Mouse (Mus musculus) forebrain, embryonic 10.5 days (tissue): ENCODE measurements around the gene Sh3bgrl2. TPM values are rescaled to one million over a fixed set of nuclear protein-coding genes. Genes with fewer than 3 reads are reported as not detected.
"Not testable (repeated sequence)": the region's sequence is repeated elsewhere in the genome, so short reads cannot be mapped to it uniquely, and the experiment has no call there.

Experiments
- DNase-seq: peaks from one replicate; pipeline ENCODE4 v3.0.0-alpha.2; 2017; ENCODE audit warnings: low spot score; ENCODE audit errors: extremely low spot score
- H3K27ac ChIP-seq: fragments of 300-500 bp; sonication (generic); 2 replicates; pipeline ENCODE4 v1.5.1; 2016; ENCODE audit warnings: mild to moderate bottlenecking
- H3K27me3 ChIP-seq: fragments of 300-500 bp; sonication (generic); 2 replicates; pipeline ENCODE4 v1.6.1; 2016; ENCODE audit warnings: mild to moderate bottlenecking; ENCODE audit not compliant: poor library complexity, severe bottlenecking
- H3K36me3 ChIP-seq: fragments of 300-500 bp; sonication (generic); replicated peaks from 2 replicates; pipeline ENCODE4 v1.6.1; 2016; ENCODE audit warnings: mild to moderate bottlenecking, moderate library complexity
- H3K4me1 ChIP-seq: fragments of 300-500 bp; sonication (generic); 2 replicates; pipeline ENCODE4 v1.6.1; 2016
- H3K4me3 ChIP-seq: fragments of 300-500 bp; sonication (generic); 2 replicates; pipeline ENCODE4 v1.5.1; 2016; ENCODE audit warnings: mild to moderate bottlenecking, moderate library complexity
- H3K9me3 ChIP-seq: fragments of 300-500 bp; sonication (generic); 2 replicates; pipeline ENCODE4 v1.6.1; 2016; ENCODE audit warnings: mild to moderate bottlenecking, moderate library complexity
- WGBS: fragments of 180-500 bp; shearing (Covaris S2); methylation state at CpG from one replicate; pipeline ENCODE4 v1.1.7; 2016; 5-methylcytosine and 5-hydroxymethylcytosine counted together
- polyA plus RNA-seq: library from polyadenylated mRNA; unstranded; fragments of >200 nt; fragmentation: Nextera tagmentation; extraction: Ambion mirVana; gene quantifications from 2 replicates; pipeline ENCODE4 v1.2.1, GENCODE M21; 2016

Sh3bgrl2 gene
- polyA plus RNA-seq, result 10.9 and 12.1 TPM in 2 replicates

GRCm38 (mm10) chr9:83547830-83548689, at the start of gene Sh3bgrl2:
TSS of gene Sh3bgrl2 (plus strand) at chr9:83548327.
- 1% methylated on average over 76 of the region's 76 CpGs for WGBS
- Histone ChIP-seq H3K27me3 (peaks cover 43% of the 10 kb centered on the region), H3K4me3 (peak within 1 kb of the TSS; percentile 73), H3K4me1 (peaks cover 18% of the 10 kb centered on the region), H3K27ac (peak within 1 kb of the TSS; percentile 85), H3K36me3 (no peaks in the 10 kb centered on the region; the same call in 1 of the 2 replicates), H3K9me3 (no peaks in the 10 kb centered on the region)
- peak; percentile 83 for DNase-seq

- H3K27ac ChIP-seq, DNase-seq: not testable (repeated sequence)
- WGBS, result 70% methylated on average over 5 of the region's 5 CpGs
Measured at GRCm38 (mm10) chr9:83519081-83519480, 29.0 kb upstream of the Sh3bgrl2 start.

GRCm38 (mm10) chr9:83519510-83520155, 28.5 kb upstream of the Sh3bgrl2 start:
- H3K27me3 ChIP-seq, result no peaks in the 10 kb centered on the region
- DNase-seq, result no peak
- H3K27ac ChIP-seq, result no peak overlapping the region
- no peaks in the 10 kb centered on the region for H3K36me3 ChIP-seq
- no peak overlapping the region for H3K4me3 ChIP-seq
- WGBS, result 85% methylated on average over 6 of the region's 6 CpGs
- H3K4me1 ChIP-seq, result peaks cover 5% of the 10 kb centered on the region; the same call in 1 of the 2 replicates
- no peaks in the 10 kb centered on the region for H3K9me3 ChIP-seq

More at GRCm38 (mm10) chr9:83519081-83519480, 29.0 kb upstream of the Sh3bgrl2 start:
- not testable (repeated sequence) for H3K36me3 ChIP-seq, H3K4me1 ChIP-seq, H3K27me3 ChIP-seq, H3K4me3 ChIP-seq, H3K9me3 ChIP-seq

GRCm38 (mm10) chr9:83527341-83528060, 20.6 kb upstream of the Sh3bgrl2 start:
- no peak for DNase-seq
- no peak overlapping the region for H3K27ac ChIP-seq
- H3K27me3 ChIP-seq, result no peaks in the 10 kb centered on the region
- H3K4me1 ChIP-seq, result no peaks in the 10 kb centered on the region
- 86% methylated on average over 7 of the region's 7 CpGs for WGBS
- no peaks in the 10 kb centered on the region for H3K9me3 ChIP-seq
- no peaks in the 10 kb centered on the region for H3K36me3 ChIP-seq
- H3K4me3 ChIP-seq, result no peak overlapping the region

- no peak for DNase-seq
- no peak overlapping the region for H3K27ac ChIP-seq
- no peaks in the 10 kb centered on the region for H3K9me3 ChIP-seq
- peaks cover 5% of the 10 kb centered on the region for H3K4me1 ChIP-seq
- no peaks in the 10 kb centered on the region for H3K36me3 ChIP-seq
- WGBS, result 83% methylated on average over 5 of the region's 5 CpGs
- H3K27me3 ChIP-seq, result no peaks in the 10 kb centered on the region
- no peak overlapping the region for H3K4me3 ChIP-seq
Measured at GRCm38 (mm10) chr9:83533044-83533769, 14.9 kb upstream of the Sh3bgrl2 start.

GRCm38 (mm10) chr9:83536959-83537358, 11.2 kb upstream of the Sh3bgrl2 start:
- 92% methylated on average over 4 of the region's 4 CpGs for WGBS
- DNase-seq, result no peak
- Histone ChIP-seq H3K27me3 (no peaks in the 10 kb centered on the region), H3K9me3 (no peaks in the 10 kb centered on the region), H3K4me3 (no peak overlapping the region), H3K27ac (no peak overlapping the region), H3K36me3 (no peaks in the 10 kb centered on the region), H3K4me1 (peaks cover 5% of the 10 kb centered on the region)

- Histone ChIP-seq H3K9me3 (no peaks in the 10 kb centered on the region), H3K4me3 (no peak overlapping the region), H3K27ac (no peak overlapping the region), H3K4me1 (peaks cover 5% of the 10 kb centered on the region), H3K27me3 (no peaks in the 10 kb centered on the region), H3K36me3 (no peaks in the 10 kb centered on the region)
- DNase-seq, result no peak
- 76% methylated on average over 2 of the region's 2 CpGs for WGBS
Measured at GRCm38 (mm10) chr9:83537510-83537909, 10.6 kb upstream of the Sh3bgrl2 start.

GRCm38 (mm10) chr9:83537921-83538536, 10.1 kb upstream of the Sh3bgrl2 start:
- WGBS, result 61% methylated on average over 15 of the region's 15 CpGs
- H3K27ac ChIP-seq, result no peak overlapping the region

GRCm38 (mm10) chr9:83539809-83540491, 8.2 kb upstream of the Sh3bgrl2 start:
- no peak overlapping the region for H3K27ac ChIP-seq
- no peak overlapping the region for H3K4me3 ChIP-seq
- H3K9me3 ChIP-seq, result no peaks in the 10 kb centered on the region
- peaks cover 5% of the 10 kb centered on the region for H3K4me1 ChIP-seq
- 90% methylated on average over 14 of the region's 14 CpGs for WGBS
- no peaks in the 10 kb centered on the region for H3K27me3 ChIP-seq
- no peaks in the 10 kb centered on the region for H3K36me3 ChIP-seq
- no peak for DNase-seq

More at GRCm38 (mm10) chr9:83537921-83538536, 10.1 kb upstream of the Sh3bgrl2 start:
- no peak for DNase-seq
- no peak overlapping the region for H3K4me3 ChIP-seq
- H3K9me3 ChIP-seq, result no peaks in the 10 kb centered on the region
- H3K36me3 ChIP-seq, result no peaks in the 10 kb centered on the region
- no peaks in the 10 kb centered on the region for H3K27me3 ChIP-seq
- peaks cover 5% of the 10 kb centered on the region for H3K4me1 ChIP-seq

GRCm38 (mm10) chr9:83540492-83540857, 7.7 kb upstream of the Sh3bgrl2 start:
- 94% methylated on average over 4 of the region's 4 CpGs for WGBS
- no peak overlapping the region for H3K27ac ChIP-seq
- H3K9me3 ChIP-seq, result no peaks in the 10 kb centered on the region
- H3K4me1 ChIP-seq, result peaks cover 5% of the 10 kb centered on the region
- no peak for DNase-seq
- H3K4me3 ChIP-seq, result no peak overlapping the region
- no peaks in the 10 kb centered on the region for H3K27me3 ChIP-seq
- no peaks in the 10 kb centered on the region for H3K36me3 ChIP-seq

- Histone ChIP-seq H3K36me3 (no peaks in the 10 kb centered on the region), H3K27me3 (no peaks in the 10 kb centered on the region), H3K27ac (no peak overlapping the region), H3K4me3 (no peak overlapping the region), H3K9me3 (no peaks in the 10 kb centered on the region), H3K4me1 (peaks cover 5% of the 10 kb centered on the region)
- no peak for DNase-seq
- 91% methylated on average over 3 of the region's 3 CpGs for WGBS
Measured at GRCm38 (mm10) chr9:83540975-83541374, 7.2 kb upstream of the Sh3bgrl2 start.
